Mouse (Mus musculus) cerebellum, adult 11-12 months (tissue): ENCODE results near the gene Vmn2r9.
"Not testable (repeated sequence)": the region's sequence is repeated elsewhere in the genome, so short reads cannot be mapped to it uniquely, and the experiment has no call there.

Experiments
- DNase-seq: peaks from one replicate; pipeline ENCODE4 v3.0.0; 2022

The Vmn2r9 gene

GRCm38 (mm10) chr5:108852501-108852900 lies at the start of gene Vmn2r9:
Vmn2r9 (minus strand) TSS chr5:108852601.
- DNase-seq: not testable (repeated sequence)

- DNase-seq: not testable (repeated sequence)
Observed at GRCm38 (mm10) chr5:108866746-108867145, 14.3 kb upstream of the Vmn2r9 start.

- no peak for DNase-seq
Observed at GRCm38 (mm10) chr5:108849466-108849865, 2.9 kb downstream of the Vmn2r9 start.

- DNase-seq: no peak
Observed at GRCm38 (mm10) chr5:108836156-108836555, 16.2 kb downstream of the Vmn2r9 start.

GRCm38 (mm10) chr5:108823276-108823675 lies 29.1 kb downstream of the Vmn2r9 start:
- no peak for DNase-seq

GRCm38 (mm10) chr5:108808750-108809149 lies 43.7 kb downstream of the Vmn2r9 start, which contains the start of gene Vmn2r8:
Vmn2r8 (minus strand) TSS chr5:108808850.
- not testable (repeated sequence) for DNase-seq

- no peak for DNase-seq
Observed at GRCm38 (mm10) chr5:108803646-108804045, 48.8 kb downstream of the Vmn2r9 start.

GRCm38 (mm10) chr5:108795263-108795662 lies 57.1 kb downstream of the Vmn2r9 start, which contains the start of gene Tmed11:
Tmed11 (minus strand) TSS chr5:108795363.
- not testable (repeated sequence) for DNase-seq

- not testable (repeated sequence) for DNase-seq
Observed at GRCm38 (mm10) chr5:108790385-108790784, 62.0 kb downstream of the Vmn2r9 start.
